Mouse (Mus musculus): ENCODE data around the gene Rngtt.

DNA sequence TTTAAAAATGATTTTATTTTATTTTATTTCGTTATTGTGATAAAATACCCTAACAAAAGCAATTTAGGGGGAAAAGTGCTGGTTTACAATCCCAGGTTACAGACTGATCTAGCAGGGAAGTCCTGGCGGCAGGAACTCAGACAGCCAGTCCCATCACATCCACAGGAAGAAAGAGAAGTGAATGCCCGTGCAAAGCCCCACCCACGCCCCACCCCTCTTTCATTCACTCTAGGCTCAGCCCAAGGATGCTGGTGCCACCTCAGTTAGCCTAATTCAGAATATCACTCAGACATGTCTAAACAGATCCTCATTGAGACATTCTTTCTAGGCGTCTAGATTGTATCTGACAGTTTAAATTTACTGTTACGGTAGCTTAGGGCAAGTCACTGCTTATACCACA is 64.8 kb downstream of the Rngtt start:
- TF ChIP-seq CTCF (IDR thresholded peaks at IDR 0.05; ENCODE audit: control insufficient read depth, insufficient read depth, insufficient read length) (no peak), MAX (IDR thresholded peaks at IDR 0.05) (no peak), USF1 (IDR thresholded peaks at IDR 0.05; ENCODE audit: low read depth) (no peak), MYOD1 (IDR thresholded peaks at IDR 0.05; ENCODE audit: control insufficient read depth, insufficient read length, low read depth) (no peak)

Data from C2C12 (cell line).